Mouse (Mus musculus) liver, embryonic 14.5 days (tissue): ENCODE measurements at regions not wholly inside any gene's neighbourhood (a gene's known extent, or its start where the extent isn't known, plus 50 kb on each side); places are given as distances from the start of the nearest gene placed in this dataset.

Experiments
- CTCF ChIP-seq: IDR thresholded peaks from 2 replicates; pipeline ENCODE4 v1.5.1; 2016; ENCODE audit warnings: antibody characterized with exemption, low read depth, control low read depth
- EP300 ChIP-seq: IDR thresholded peaks from 2 replicates; pipeline ENCODE4 v1.6.1; 2016; ENCODE audit warnings: antibody characterized with exemption, low read depth

- TF ChIP-seq EP300 (no peak), CTCF (no peak)
These were observed 159.7 kb upstream of the Smlr1 start for GRCm38 (mm10) chr10:25695798-25696197.
